17 mouse cellular contexts compared by ENCODE assay signal in the genomic region with DNA sequence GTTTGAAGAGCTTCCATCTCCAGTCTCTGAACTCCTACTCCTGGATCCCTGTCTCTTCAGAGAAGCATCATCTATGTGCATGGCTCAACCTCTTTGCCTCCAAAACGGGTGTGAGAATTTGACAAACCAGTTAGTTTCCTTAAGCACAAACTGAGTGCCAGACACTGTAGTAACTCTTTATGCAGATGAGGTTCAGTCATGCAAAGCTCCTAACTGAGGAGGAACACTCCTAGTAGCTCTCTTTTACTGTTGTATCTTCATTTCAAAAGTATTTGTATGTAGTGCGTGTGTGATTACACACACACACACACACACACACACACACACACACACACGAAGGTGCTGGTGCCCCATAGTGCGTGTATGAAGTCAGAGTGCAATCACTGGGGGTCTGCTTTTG.
"Had no signal": no experiment of that assay in that cellular context is flagged by ENCODE, and none has a peak within 500 bp of the region (broad histone marks: within the 10 kb centered on the region; RNA-seq: fewer than 3 reads in every experiment).

No protein-coding gene starts in this region.

- H3K4me3 ChIP-seq: limb, embryonic 12.5 days; liver, embryonic 15.5 days; midbrain, embryonic 10.5 days; neural tube, embryonic 13.5 days had no signal

- H3K36me3 ChIP-seq: liver, embryonic 15.5 days had no signal

- H3K27me3 ChIP-seq: limb, embryonic 12.5 days; liver, embryonic 15.5 days; neural tube, embryonic 13.5 days had no signal

- H3K4me1 ChIP-seq: limb, embryonic 12.5 days; liver, embryonic 15.5 days had no signal

- H3K27ac ChIP-seq: limb, embryonic 12.5 days; liver, embryonic 15.5 days; midbrain, embryonic 10.5 days; neural tube, embryonic 13.5 days; stomach, postnatal 0 days had no signal

- ATAC-seq: intestine, embryonic 16.5 days; lung, postnatal 0 days had no signal

- H3K9ac ChIP-seq: limb, embryonic 12.5 days; liver, embryonic 15.5 days; neural tube, embryonic 13.5 days had no signal

- DNase-seq: kidney, adult 8-10 months; kidney, postnatal 25 days; layer of hippocampus, adult 9-11 months; liver; lung, adult 2 months; lung, postnatal 36 days; midbrain, embryonic 14.5 days; right cerebral cortex, adult 18-20 months; right cerebral cortex, postnatal 25 days; thymus, postnatal 4 days had no signal

- H3K9me3 ChIP-seq: limb, embryonic 12.5 days; liver, embryonic 15.5 days; midbrain, embryonic 10.5 days; neural tube, embryonic 13.5 days had no signal

- H3K4me2 ChIP-seq: limb, embryonic 12.5 days; liver, embryonic 15.5 days; neural tube, embryonic 13.5 days had no signal
